Mouse (Mus musculus) Patski (cell line): ENCODE data around the gene Bmpr1b. TPM values are rescaled to one million over a fixed set of nuclear protein-coding genes. Genes with fewer than 3 reads are reported as not detected.

Experiments
- ATAC-seq: fragments of 100-300 bp; one replicate; pipeline ENCODE4 v1.8.0; 2021
- CTCF ChIA-PET: fragments of 350-600 bp; sonication (Branson Sonifier 250); formaldehyde crosslinking; loops from one replicate; lab custom pipeline; 2022; ENCODE audit warnings: inconsistent platforms; lab: Charles Lee
- POLR2A ChIA-PET: fragments of 350-600 bp; sonication (Branson Sonifier 250); formaldehyde crosslinking; loops from one replicate; lab custom pipeline; 2022; ENCODE audit warnings: antibody characterized with exemption, inconsistent platforms; lab: Charles Lee
- DNase-seq: peaks from one replicate; pipeline ENCODE4 v3.0.0-alpha.2; 2011; ENCODE audit warnings: low read depth, low spot score
- H3K27me3 ChIP-seq: fragments of 371-371 bp; one replicate; pipeline ENCODE4 v1.5.1; 2021
- CTCF ChIP-seq: fragments of 100-300 bp; IDR thresholded peaks from one replicate; pipeline ENCODE4 v1.5.1; 2021
- in situ Hi-C: fragments of 300-500 bp; cut with MboI; formaldehyde crosslinking; loops from 3 replicates; pipeline ENCODE4 v1.11.1; 2018; ENCODE audit warnings: low pct_unique_long_range_greater_than_20kb, mixed read lengths
- polyA plus RNA-seq: library from polyadenylated mRNA; unstranded; gene quantifications from one replicate; pipeline ENCODE4 v1.2.3, GENCODE M21; 2021

Bmpr1b gene
- polyA plus RNA-seq, 1 experiment from 2014 or later, result not detected

DNA sequence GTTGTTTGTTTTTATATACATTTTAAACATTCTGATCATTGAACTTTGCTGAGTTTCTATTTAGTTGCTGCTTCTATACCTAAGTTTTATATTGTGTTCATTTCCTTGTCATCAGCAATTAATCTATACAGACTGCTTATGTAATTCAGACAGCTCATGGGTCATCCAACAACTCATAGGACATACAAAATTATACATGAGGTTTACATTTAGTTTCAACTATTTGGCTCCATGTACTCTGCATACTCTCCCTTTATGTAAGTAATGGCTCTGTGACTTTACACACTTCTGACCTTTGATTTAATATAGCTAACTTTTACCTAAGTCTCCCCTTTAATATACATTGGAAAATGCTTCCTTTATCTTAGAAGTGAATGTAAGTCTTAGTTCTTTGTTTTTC is 371.9 kb downstream of the Bmpr1b start:
- TF ChIP-seq CTCF, result no peak
- DNase-seq, result no peak
- POLR2A ChIA-PET, result no interaction called here
- in situ Hi-C loops, result no loop called here
- ATAC-seq, result no peak
- H3K27me3 ChIP-seq, result no peaks in the 10 kb centered on the region
- CTCF ChIA-PET, result no interaction called here

DNA sequence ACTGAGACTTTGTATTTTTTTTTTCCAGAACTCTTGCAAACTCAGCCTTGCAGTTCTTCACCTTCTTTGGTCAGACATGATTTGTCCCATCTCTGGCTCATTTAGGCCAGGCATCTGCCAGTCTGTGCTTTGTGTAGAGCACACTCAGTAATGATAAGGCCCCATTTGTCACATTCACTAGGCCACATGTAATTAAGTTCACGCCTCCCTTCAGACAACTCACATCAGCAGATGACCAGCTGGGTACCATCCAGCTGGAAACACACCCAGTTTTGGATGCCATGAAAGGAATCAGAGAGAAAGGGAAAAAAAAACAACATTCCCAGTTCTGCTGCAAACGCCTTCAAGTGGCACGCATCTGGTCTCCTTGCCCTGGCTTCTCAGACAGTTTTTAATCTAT is 374.9 kb downstream of the Bmpr1b start:
- DNase-seq, result no peak

DNA sequence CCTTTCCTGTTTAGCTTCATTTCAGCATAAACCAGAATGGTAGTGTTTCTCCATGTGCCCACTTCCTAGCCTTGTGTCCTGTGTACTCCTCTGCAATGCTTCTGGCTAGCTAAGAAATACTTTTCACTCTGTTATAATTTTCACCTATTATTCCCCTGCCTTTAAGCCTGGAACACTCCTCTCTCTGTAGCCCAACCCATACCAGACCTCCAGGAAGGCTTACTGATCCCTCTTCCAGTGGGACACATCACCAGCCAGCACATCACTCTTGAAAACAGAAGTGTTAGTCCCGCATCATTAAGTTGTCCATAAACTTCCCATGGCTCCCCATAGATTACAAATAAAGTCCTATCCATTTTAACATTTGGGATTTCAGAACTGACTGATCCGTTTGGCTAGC is 375.5 kb downstream of the Bmpr1b start:
- no peak for ATAC-seq
- in situ Hi-C loops, result no loop called here
- no peak for TF ChIP-seq CTCF

More for the DNA sequence above, 374.9 kb downstream of the Bmpr1b start:
- ChIA-PET POLR2A (no interaction called here), CTCF (interaction anchor here (1.2 kb wide), 1 partner anchor 14 kb away, joined by 3 read pairs; no protein-coding TSS in a partner anchor)
- no peaks in the 10 kb centered on the region for H3K27me3 ChIP-seq
- no peak for TF ChIP-seq CTCF
- in situ Hi-C loops, result no loop called here
- no peak for ATAC-seq

DNA sequence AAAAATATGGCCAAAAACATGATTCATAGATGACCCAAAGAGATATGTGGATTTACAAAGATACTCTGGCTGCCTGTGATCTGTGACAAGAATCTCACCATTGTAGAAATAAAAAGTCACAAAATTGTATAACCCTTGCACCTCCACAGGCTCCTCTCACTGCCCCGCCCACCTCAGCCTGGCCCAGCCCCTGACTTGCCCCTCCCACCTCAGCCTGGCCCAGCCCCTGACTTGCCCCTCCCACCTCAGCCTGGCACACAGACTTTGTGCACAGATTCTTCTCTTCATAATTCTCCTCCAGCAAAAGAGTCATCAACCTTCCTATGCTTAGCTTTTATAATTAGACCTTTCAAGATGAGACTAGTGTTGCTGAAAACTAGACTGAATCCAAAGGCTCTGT is 377.1 kb downstream of the Bmpr1b start:
- ATAC-seq, result no peak
- H3K27me3 ChIP-seq, result no peaks in the 10 kb centered on the region
- in situ Hi-C loops, result no loop called here
- CTCF ChIA-PET, result no interaction called here
- POLR2A ChIA-PET, result no interaction called here
- no peak for TF ChIP-seq CTCF
- no peak for DNase-seq

More for the DNA sequence above, 375.5 kb downstream of the Bmpr1b start:
- CTCF ChIA-PET, result interaction anchor here (1.2 kb wide), 1 partner anchor 14 kb away, joined by 3 read pairs; no protein-coding TSS in a partner anchor
- H3K27me3 ChIP-seq, result no peaks in the 10 kb centered on the region
- no peak for DNase-seq
- POLR2A ChIA-PET, result no interaction called here

DNA sequence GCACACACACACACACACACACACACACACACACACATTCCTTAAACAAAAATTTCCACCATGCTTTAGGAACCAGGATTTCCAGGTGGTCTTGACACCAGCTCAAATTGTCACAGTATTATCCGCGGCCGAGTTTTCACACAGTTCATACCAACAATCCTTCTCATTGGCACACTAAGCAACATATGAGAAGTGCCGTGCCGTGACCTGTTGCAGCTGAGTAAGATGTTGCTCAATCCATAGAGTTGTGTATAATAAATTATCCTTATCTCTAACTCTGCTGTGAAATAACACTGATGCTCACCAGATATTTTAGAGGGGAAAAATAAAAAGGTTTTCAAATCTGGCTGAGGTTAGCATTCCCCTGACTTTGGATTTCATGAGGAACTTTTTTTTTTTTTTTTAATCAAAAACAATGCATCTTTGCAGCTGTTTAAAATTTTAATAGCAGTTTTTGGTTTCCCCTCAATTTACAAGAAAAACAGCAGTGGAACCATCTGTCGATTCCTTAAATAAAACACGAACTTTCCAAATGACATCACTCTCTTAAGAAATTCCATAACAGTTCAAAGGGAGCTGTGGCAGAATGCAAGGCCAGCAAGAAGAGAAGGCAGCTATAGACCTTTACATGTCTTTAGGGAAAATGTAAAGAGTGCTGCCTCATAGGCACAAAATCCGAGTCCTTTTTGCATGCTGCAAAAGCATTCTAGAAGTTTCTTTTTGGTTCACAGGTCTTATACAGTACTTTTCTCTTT is 378.0 kb downstream of the Bmpr1b start:
- no peak for DNase-seq

More for the DNA sequence above, 378.0 kb downstream of the Bmpr1b start:
- ChIA-PET CTCF (interaction anchor here (0.6 kb wide), 1 partner anchor 131 kb away, joined by 3 read pairs; no protein-coding TSS in a partner anchor), POLR2A (no interaction called here)
- in situ Hi-C loops, result no loop called here
- ATAC-seq, result no peak
- TF ChIP-seq CTCF, result no peak
- no peaks in the 10 kb centered on the region for H3K27me3 ChIP-seq

Other genes with a start within 250 kb of the Bmpr1b start
- 145 TPM for gene Pdlim5, start 226.3 kb upstream of the Bmpr1b start, polyA plus RNA-seq